Comparison of ENCODE assay signal across 7 mouse cellular contexts in the genomic region with DNA sequence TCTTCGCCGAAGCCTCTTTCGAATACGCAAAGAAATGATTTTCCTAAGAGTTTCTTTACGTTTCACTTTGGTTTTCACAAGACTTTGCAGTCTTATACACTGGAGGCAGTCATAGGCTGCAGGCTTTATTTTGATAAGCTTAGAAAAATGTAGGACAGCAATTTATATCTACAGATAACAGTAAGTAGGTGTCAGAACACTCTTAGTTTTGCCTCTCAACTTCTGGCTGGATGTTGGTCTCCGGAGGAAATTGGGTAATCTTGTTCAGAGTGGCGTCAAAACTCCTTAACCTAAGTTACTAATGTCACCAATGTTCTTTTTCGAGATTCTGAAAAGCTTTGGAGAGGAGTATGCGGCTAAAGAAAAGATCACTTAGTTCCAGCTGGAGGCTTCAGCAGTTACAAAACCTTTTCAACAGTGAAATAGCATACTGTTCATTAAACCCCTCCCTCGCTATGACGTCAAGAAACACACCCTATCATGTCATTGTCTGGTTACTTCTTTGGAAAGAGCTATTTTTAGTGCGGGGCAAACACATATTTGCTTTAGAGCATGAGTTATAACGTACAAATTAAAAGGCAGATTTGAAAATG. TPM values are rescaled to one million over a fixed set of nuclear protein-coding genes. Genes with fewer than 3 reads are reported as not detected.
A peak's percentile ranks its signal among the peaks of the same experiment; 100 is the strongest.
DNase-seq lines count a peak whose midpoint lies in the region; ATAC-seq and TF ChIP-seq lines count a peak whose summit lies in the region.

No protein-coding gene starts in this region.

- peaks cover 15% of the 10 kb centered on the region for H3K4me1 ChIP-seq in thymus, adult 2 months (replicated peaks; ENCODE audit: control insufficient read depth, insufficient read depth, low read length)
- peaks cover 16% of the 10 kb centered on the region for H3K4me1 ChIP-seq in forebrain, embryonic 12.5 days
- H3K4me1 ChIP-seq in limb, embryonic 12.5 days (replicated peaks): peaks cover 22% of the 10 kb centered on the region

- H3K27ac ChIP-seq in thymus, adult 2 months (ENCODE audit: control insufficient read depth, insufficient read depth, low read length): no peak overlapping the region
- H3K27ac ChIP-seq in forebrain, embryonic 12.5 days: peak overlapping the region; percentile 46; the same call in 1 of the 2 replicates
- H3K27ac ChIP-seq in limb, embryonic 12.5 days: peak overlapping the region; percentile 91

- DNase-seq in thymus, postnatal 4 days: peak; percentile 40
- DNase-seq in thymus, adult 2 months: no peak
- no peak for DNase-seq in urinary bladder, postnatal 36 days (ENCODE audit: low spot score in 2 of 2)
- no peak for DNase-seq in frontal cortex, postnatal 36 days (ENCODE audit: low spot score in 2 of 2)

- H3K36me3 ChIP-seq in thymus, adult 2 months (ENCODE audit: control insufficient read depth, insufficient read depth, low read length): no peaks in the 10 kb centered on the region
- H3K36me3 ChIP-seq in forebrain, embryonic 12.5 days (replicated peaks): 0 out of 2 replicates have a peak, but pooled peaks cover 10% of the 10 kb centered on the region
- peaks cover 8% of the 10 kb centered on the region for H3K36me3 ChIP-seq in limb, embryonic 12.5 days
- H3K36me3 ChIP-seq in myocyte (ENCODE audit: control insufficient read depth, insufficient read depth): no peaks in the 10 kb centered on the region

- peak overlapping the region; percentile 80 for H3K4me2 ChIP-seq in forebrain, embryonic 12.5 days
- peak overlapping the region; percentile 66 for H3K4me2 ChIP-seq in limb, embryonic 12.5 days
- peak overlapping the region; percentile 59 for H3K4me2 ChIP-seq in myocyte (ENCODE audit: low read depth)

- H3K9me3 ChIP-seq in forebrain, embryonic 12.5 days: no peaks in the 10 kb centered on the region
- no peaks in the 10 kb centered on the region for H3K9me3 ChIP-seq in limb, embryonic 12.5 days

- peak overlapping the region; percentile 1 for H3ac ChIP-seq in myocyte (ENCODE audit: control insufficient read depth, insufficient read length)

- 51% methylated on average over 13 of the region's 13 CpGs for WGBS in thymus, adult 2 months
- 44% methylated on average over 13 of the region's 13 CpGs for WGBS in forebrain, embryonic 12.5 days
- 52% methylated on average over 13 of the region's 13 CpGs for WGBS in limb, embryonic 12.5 days

- TF ChIP-seq CTCF in thymus, adult 2 months (IDR thresholded peaks at IDR 0.05; ENCODE audit: borderline replicate concordance, control insufficient read depth, extremely low read depth, insufficient read depth, low read length, poor library complexity): no peak

- no peaks in the 10 kb centered on the region for H3K27me3 ChIP-seq in thymus, adult 2 months (ENCODE audit: control insufficient read depth, insufficient read depth, low read length)
- no peaks in the 10 kb centered on the region for H3K27me3 ChIP-seq in forebrain, embryonic 12.5 days
- H3K27me3 ChIP-seq in limb, embryonic 12.5 days: no peaks in the 10 kb centered on the region
- no peaks in the 10 kb centered on the region for H3K27me3 ChIP-seq in myocyte (ENCODE audit: control insufficient read depth, insufficient read depth, insufficient read length)

- no peak overlapping the region for H3K4me3 ChIP-seq in thymus, adult 2 months (ENCODE audit: control insufficient read depth, insufficient read depth, low read length)
- peak overlapping the region; percentile 58 for H3K4me3 ChIP-seq in forebrain, embryonic 12.5 days (replicated peaks)
- peak overlapping the region; percentile 65 for H3K4me3 ChIP-seq in limb, embryonic 12.5 days (replicated peaks)
- H3K4me3 ChIP-seq in myocyte: peak overlapping the region; percentile 50

- no peak overlapping the region; the same call in 1 of the 2 replicates for H3K9ac ChIP-seq in forebrain, embryonic 12.5 days
- no peak overlapping the region for H3K9ac ChIP-seq in limb, embryonic 12.5 days (replicated peaks)

- ATAC-seq in forebrain, embryonic 12.5 days (ENCODE audit: low FRiP score): peak; percentile 28; the same call in 1 of the 2 replicates
- no peak for ATAC-seq in limb, embryonic 12.5 days (ENCODE audit: insufficient number of reproducible peaks, insufficient read depth, low FRiP score, low TSS enrichment, low read depth)

- no peak for TF ChIP-seq POLR2A in thymus, adult 2 months (IDR thresholded peaks at IDR 0.05; ENCODE audit: control insufficient read depth, extremely low read depth, insufficient read depth, low read length, poor library complexity)
- no peak for TF ChIP-seq POLR2A in myocyte (IDR thresholded peaks at IDR 0.05; ENCODE audit: insufficient read length, low read depth)

- peaks cover 13% of the 10 kb centered on the region for H3K79me2 ChIP-seq in myocyte (ENCODE audit: control insufficient read depth, insufficient read depth)

TF ChIP-seq in myocyte, 11 proteins besides CTCF, POLR2A, EP300 and RAD21:
- TF ChIP-seq TCF12 (IDR thresholded peaks at IDR 0.05; ENCODE audit: insufficient read depth, poor library complexity, severe bottlenecking) (no peak), E2F4 (IDR thresholded peaks at IDR 0.05; ENCODE audit: insufficient read depth) (no peak), CEBPB (IDR thresholded peaks at IDR 0.05; ENCODE audit: insufficient read depth, poor library complexity, severe bottlenecking) (no peak), MYOG (IDR thresholded peaks at IDR 0.05; ENCODE audit: control insufficient read depth in 1 of 3, insufficient read depth in 1 of 3, insufficient read length in 2 of 3, low read depth in 2 of 3) (no peak), SRF (IDR thresholded peaks at IDR 0.05; ENCODE audit: control insufficient read depth, insufficient read length, low read depth) (no peak), REST (IDR thresholded peaks at IDR 0.05; ENCODE audit: insufficient read depth, insufficient read length) (no peak), MYOD1 (IDR thresholded peaks at IDR 0.05; ENCODE audit: control insufficient read depth in 1 of 3, insufficient read length in 2 of 3, low read depth in 2 of 3) (no peak), POLR2AphosphoS2 (IDR thresholded peaks at IDR 0.05; ENCODE audit: insufficient read length, low read depth) (no peak), USF1 (IDR thresholded peaks at IDR 0.05; ENCODE audit: low read depth) (no peak), MAX (IDR thresholded peaks at IDR 0.05; ENCODE audit: low read depth) (no peak), TCF3 (IDR thresholded peaks at IDR 0.05; ENCODE audit: insufficient read length, low read depth) (no peak)

RNA-seq across cellular contexts. Expression of gene Pmvk, which starts 4.1 kb away (rescaled TPM):
- 20.0 and 22.6 TPM in 2 replicates for polyA plus RNA-seq in thymus, adult 2 months (2012; rRNA removed)
- 65.6 and 66.1 TPM in 2 replicates for polyA plus RNA-seq in forebrain, embryonic 12.5 days (2016; fragmentation: Nextera tagmentation; extraction: Ambion mirVana)
- 53.4 and 55.1 TPM in 2 replicates for polyA plus RNA-seq in limb, embryonic 12.5 days (2016; fragmentation: Nextera tagmentation; extraction: Ambion mirVana)
- 67.9 TPM for polyA plus RNA-seq in myocyte (2012; fragmentation: generic; extraction: Trizol)

RNA-seq across cellular contexts. Expression of gene Pbxip1, which starts 22.0 kb away (rescaled TPM):
- 36.5 and 41.6 TPM in 2 replicates for polyA plus RNA-seq in thymus, adult 2 months (2012; rRNA removed)
- polyA plus RNA-seq in forebrain, embryonic 12.5 days (2016; fragmentation: Nextera tagmentation; extraction: Ambion mirVana): 14.4 and 14.7 TPM in 2 replicates
- polyA plus RNA-seq in limb, embryonic 12.5 days (2016; fragmentation: Nextera tagmentation; extraction: Ambion mirVana): 27.4 and 28.5 TPM in 2 replicates
- polyA plus RNA-seq in myocyte (2012; fragmentation: generic; extraction: Trizol): 159 TPM

RNA-seq across cellular contexts. Expression of gene Pygo2, which starts 28.5 kb away (rescaled TPM):
- 82.3 and 133 TPM in 2 replicates for polyA plus RNA-seq in thymus, adult 2 months (2012; rRNA removed)
- 47.2 and 48.8 TPM in 2 replicates for polyA plus RNA-seq in forebrain, embryonic 12.5 days (2016; fragmentation: Nextera tagmentation; extraction: Ambion mirVana)
- 62.4 and 64.0 TPM in 2 replicates for polyA plus RNA-seq in limb, embryonic 12.5 days (2016; fragmentation: Nextera tagmentation; extraction: Ambion mirVana)
- polyA plus RNA-seq in myocyte (2012; fragmentation: generic; extraction: Trizol): 58.5 TPM

RNA-seq across cellular contexts. Expression of gene Shc1, which starts 40.2 kb away (rescaled TPM):
- 89.9 and 92.1 TPM in 2 replicates for polyA plus RNA-seq in thymus, adult 2 months (2012; rRNA removed)
- polyA plus RNA-seq in forebrain, embryonic 12.5 days (2016; fragmentation: Nextera tagmentation; extraction: Ambion mirVana): 28.4 and 30.9 TPM in 2 replicates
- 84.4 and 90.9 TPM in 2 replicates for polyA plus RNA-seq in limb, embryonic 12.5 days (2016; fragmentation: Nextera tagmentation; extraction: Ambion mirVana)
- polyA plus RNA-seq in myocyte (2012; fragmentation: generic; extraction: Trizol): 95.5 TPM

RNA-seq across cellular contexts. Expression of gene Cks1b, which starts 40.3 kb away (rescaled TPM):
- 104 TPM in 2 replicates for polyA plus RNA-seq in thymus, adult 2 months (2012; rRNA removed)
- 363 and 395 TPM in 2 replicates for polyA plus RNA-seq in forebrain, embryonic 12.5 days (2016; fragmentation: Nextera tagmentation; extraction: Ambion mirVana)
- polyA plus RNA-seq in limb, embryonic 12.5 days (2016; fragmentation: Nextera tagmentation; extraction: Ambion mirVana): 585 and 619 TPM in 2 replicates
- 113 TPM for polyA plus RNA-seq in myocyte (2012; fragmentation: generic; extraction: Trizol)
